Mouse (Mus musculus): Measurements from ENCODE around the gene Bcar3. TPM values are rescaled to one million over a fixed set of nuclear protein-coding genes. Genes with fewer than 3 reads are reported as not detected.

The Bcar3 gene
- polyA plus RNA-seq (2015; fragmentation: Nextera tagmentation; extraction: Ambion mirVana), result 11.1 and 13.7 TPM in 2 replicates

GRCm38 (mm10) chr3:122293954-122294850 is at the start of gene Bcar3:
Bcar3 (plus strand) TSS chr3:122294136.
- Histone ChIP-seq H3K4me2 (ENCODE audit: low read depth, low read length) (peak within 1 kb of the TSS; percentile 87), H3K9ac (ENCODE audit: low read length) (peak within 1 kb of the TSS; percentile 92), H3K36me3 (ENCODE audit: control insufficient read depth, insufficient read depth, low read length) (no peaks in the 10 kb centered on the region), H3K27ac (ENCODE audit: low read length) (peak within 1 kb of the TSS; percentile 93), H3K4me1 (ENCODE audit: control insufficient read depth, insufficient read depth, low read length) (peaks cover 11% of the 10 kb centered on the region; the same call in 1 of the 2 replicates), H3K4me3 (replicated peaks; ENCODE audit: low read length) (peak within 1 kb of the TSS; percentile 95), H3K9me3 (replicated peaks; ENCODE audit: control insufficient read depth, low read length) (no peaks in the 10 kb centered on the region), H3K27me3 (ENCODE audit: control insufficient read depth, insufficient read depth, low read length) (no peaks in the 10 kb centered on the region)
- 5% methylated on average over 37 of the region's 37 CpGs for WGBS
- peak; percentile 70 for ATAC-seq (ENCODE audit: insufficient read depth, low FRiP score)

GRCm38 (mm10) chr3:122244759-122245158 is 49.2 kb upstream of the Bcar3 start:
- peak overlapping the region; percentile 58 for H3K4me2 ChIP-seq (ENCODE audit: low read depth, low read length)
- ATAC-seq (ENCODE audit: insufficient read depth, low FRiP score), result no peak
- H3K36me3 ChIP-seq (ENCODE audit: control insufficient read depth, insufficient read depth, low read length), result no peaks in the 10 kb centered on the region
- peak overlapping the region; percentile 88 for H3K4me3 ChIP-seq (replicated peaks; ENCODE audit: low read length)
- no peak overlapping the region for H3K27ac ChIP-seq (ENCODE audit: low read length)
- H3K4me1 ChIP-seq (ENCODE audit: control insufficient read depth, insufficient read depth, low read length), result peaks cover 16% of the 10 kb centered on the region; the same call in 1 of the 2 replicates
- H3K27me3 ChIP-seq (ENCODE audit: control insufficient read depth, insufficient read depth, low read length), result no peaks in the 10 kb centered on the region
- H3K9me3 ChIP-seq (replicated peaks; ENCODE audit: control insufficient read depth, low read length), result no peaks in the 10 kb centered on the region
- H3K9ac ChIP-seq (ENCODE audit: low read length), result peak overlapping the region; percentile 48
- 47% methylated on average over 6 of the region's 6 CpGs for WGBS

GRCm38 (mm10) chr3:122245215-122245877 is 48.6 kb upstream of the Bcar3 start, which contains the start of gene Gclm:
Gclm (plus strand) TSS chr3:122245557.
- peaks cover 16% of the 10 kb centered on the region; the same call in 1 of the 2 replicates for H3K4me1 ChIP-seq (ENCODE audit: control insufficient read depth, insufficient read depth, low read length)
- peak; percentile 97 for ATAC-seq (ENCODE audit: insufficient read depth, low FRiP score)
- under 1% methylated on average over 75 of the region's 90 CpGs for WGBS
- H3K4me3 ChIP-seq (replicated peaks; ENCODE audit: low read length), result peak within 1 kb of the TSS; percentile 88
- no peaks in the 10 kb centered on the region for H3K36me3 ChIP-seq (ENCODE audit: control insufficient read depth, insufficient read depth, low read length)
- H3K27me3 ChIP-seq (ENCODE audit: control insufficient read depth, insufficient read depth, low read length), result no peaks in the 10 kb centered on the region
- H3K4me2 ChIP-seq (ENCODE audit: low read depth, low read length), result peak within 1 kb of the TSS; percentile 81
- no peaks in the 10 kb centered on the region for H3K9me3 ChIP-seq (replicated peaks; ENCODE audit: control insufficient read depth, low read length)
- H3K27ac ChIP-seq (ENCODE audit: low read length), result peak within 1 kb of the TSS; percentile 87
- peak within 1 kb of the TSS; percentile 90 for H3K9ac ChIP-seq (ENCODE audit: low read length)

GRCm38 (mm10) chr3:122245878-122246332 is 48.0 kb upstream of the Bcar3 start:
- Histone ChIP-seq H3K4me1 (ENCODE audit: control insufficient read depth, insufficient read depth, low read length) (peaks cover 16% of the 10 kb centered on the region; the same call in 1 of the 2 replicates), H3K4me3 (replicated peaks; ENCODE audit: low read length) (peak overlapping the region; percentile 88), H3K9me3 (replicated peaks; ENCODE audit: control insufficient read depth, low read length) (no peaks in the 10 kb centered on the region), H3K4me2 (ENCODE audit: low read depth, low read length) (peak overlapping the region; percentile 81), H3K27me3 (ENCODE audit: control insufficient read depth, insufficient read depth, low read length) (no peaks in the 10 kb centered on the region), H3K27ac (ENCODE audit: low read length) (peak overlapping the region; percentile 87), H3K9ac (ENCODE audit: low read length) (peak overlapping the region; percentile 90), H3K36me3 (ENCODE audit: control insufficient read depth, insufficient read depth, low read length) (no peaks in the 10 kb centered on the region)
- peak; percentile 49; the same call in 1 of the 2 replicates for ATAC-seq (ENCODE audit: insufficient read depth, low FRiP score)
- under 1% methylated on average over 50 of the region's 50 CpGs for WGBS

DNA sequence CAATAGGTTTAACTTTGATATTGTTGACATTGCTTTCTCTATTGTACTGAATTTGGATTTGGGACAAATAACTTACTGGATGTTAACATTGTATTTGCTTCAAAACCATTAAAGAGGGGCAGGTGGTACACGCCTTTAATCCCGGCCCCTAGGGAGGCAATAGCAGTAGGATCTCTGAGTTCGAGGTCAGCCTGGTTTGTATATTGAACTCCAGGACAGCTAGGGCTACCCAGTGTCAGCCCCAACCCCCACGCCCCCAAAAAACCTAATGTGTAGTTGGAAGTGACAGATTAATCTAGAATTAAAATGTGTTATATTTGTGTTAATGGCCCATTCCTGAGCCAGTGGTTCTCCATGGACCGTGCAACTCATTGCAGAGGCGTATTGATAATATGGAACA is 47.5 kb upstream of the Bcar3 start:
- H3K4me2 ChIP-seq (ENCODE audit: low read depth, low read length), result peak overlapping the region; percentile 81
- ATAC-seq (ENCODE audit: insufficient read depth, low FRiP score), result no peak
- peaks cover 16% of the 10 kb centered on the region; the same call in 1 of the 2 replicates for H3K4me1 ChIP-seq (ENCODE audit: control insufficient read depth, insufficient read depth, low read length)
- H3K27ac ChIP-seq (ENCODE audit: low read length), result no peak overlapping the region
- WGBS, result 29% methylated on average over 6 of the region's 6 CpGs
- H3K9ac ChIP-seq (ENCODE audit: low read length), result peak overlapping the region; percentile 90
- no peaks in the 10 kb centered on the region for H3K36me3 ChIP-seq (ENCODE audit: control insufficient read depth, insufficient read depth, low read length)
- H3K9me3 ChIP-seq (replicated peaks; ENCODE audit: control insufficient read depth, low read length), result 0 out of 2 replicates have a peak, but pooled peaks cover under 1% of the 10 kb centered on the region
- no peaks in the 10 kb centered on the region for H3K27me3 ChIP-seq (ENCODE audit: control insufficient read depth, insufficient read depth, low read length)
- H3K4me3 ChIP-seq (replicated peaks; ENCODE audit: low read length), result peak overlapping the region; percentile 88

DNA sequence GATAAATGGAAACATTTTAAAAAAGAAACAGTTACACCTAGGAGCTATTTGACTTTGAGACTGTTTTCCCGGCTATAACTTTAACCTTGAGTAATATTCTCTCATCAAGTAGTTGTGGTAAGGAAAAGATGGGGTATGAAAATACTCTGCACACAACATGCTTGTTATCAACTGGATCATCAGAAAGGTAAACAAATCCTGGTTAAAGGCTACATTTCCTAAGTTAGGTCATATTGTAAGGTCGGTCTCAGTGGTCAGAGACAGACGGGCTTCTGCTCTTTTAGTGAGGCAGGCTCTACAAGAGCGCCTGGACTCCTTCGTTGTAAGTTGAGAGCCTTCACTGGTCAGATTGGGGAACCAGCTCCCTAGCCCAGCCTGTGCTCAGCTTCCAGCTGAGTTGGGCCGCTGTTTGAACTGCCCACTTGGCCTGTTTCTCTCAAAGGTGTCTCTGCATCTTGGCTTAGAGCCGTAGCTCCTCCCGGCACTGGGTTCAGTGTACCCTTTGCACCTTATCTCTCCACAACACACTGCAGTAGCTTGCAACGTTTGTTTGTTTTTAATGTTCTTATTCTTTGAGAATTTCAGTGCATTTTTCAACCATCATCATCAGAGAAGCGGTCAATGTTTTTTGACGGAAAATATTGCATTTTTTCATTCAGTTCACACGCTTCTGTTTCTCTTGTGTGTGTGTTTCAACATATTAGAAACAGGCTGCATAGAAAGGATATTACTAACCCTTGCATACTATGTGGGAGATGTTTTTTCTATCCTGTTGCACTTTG is 46.8 kb upstream of the Bcar3 start:
- Histone ChIP-seq H3K4me3 (replicated peaks; ENCODE audit: low read length) (peak overlapping the region; percentile 88), H3K4me1 (ENCODE audit: control insufficient read depth, insufficient read depth, low read length) (peaks cover 16% of the 10 kb centered on the region; the same call in 1 of the 2 replicates), H3K27ac (ENCODE audit: low read length) (0 out of 2 replicates have a peak overlapping the region, but pooled peaks have one; percentile 6), H3K9me3 (replicated peaks; ENCODE audit: control insufficient read depth, low read length) (0 out of 2 replicates have a peak, but pooled peaks cover 3% of the 10 kb centered on the region), H3K9ac (ENCODE audit: low read length) (peak overlapping the region; percentile 48; the same call in 1 of the 2 replicates), H3K27me3 (ENCODE audit: control insufficient read depth, insufficient read depth, low read length) (no peaks in the 10 kb centered on the region), H3K36me3 (ENCODE audit: control insufficient read depth, insufficient read depth, low read length) (no peaks in the 10 kb centered on the region), H3K4me2 (ENCODE audit: low read depth, low read length) (peak overlapping the region; percentile 81)
- 47% methylated on average over 12 of the region's 12 CpGs for WGBS
- ATAC-seq (ENCODE audit: insufficient read depth, low FRiP score), result no peak

- Histone ChIP-seq H3K27ac (ENCODE audit: low read length) (no peak overlapping the region), H3K36me3 (ENCODE audit: control insufficient read depth, insufficient read depth, low read length) (no peaks in the 10 kb centered on the region), H3K4me2 (ENCODE audit: low read depth, low read length) (no peak overlapping the region), H3K4me3 (replicated peaks; ENCODE audit: low read length) (no peak overlapping the region), H3K9me3 (replicated peaks; ENCODE audit: control insufficient read depth, low read length) (0 out of 2 replicates have a peak, but pooled peaks cover 3% of the 10 kb centered on the region), H3K9ac (ENCODE audit: low read length) (no peak overlapping the region), H3K4me1 (ENCODE audit: control insufficient read depth, insufficient read depth, low read length) (peaks cover 16% of the 10 kb centered on the region; the same call in 1 of the 2 replicates), H3K27me3 (ENCODE audit: control insufficient read depth, insufficient read depth, low read length) (no peaks in the 10 kb centered on the region)
- WGBS, result 94% methylated on average over 2 of the region's 2 CpGs
- ATAC-seq (ENCODE audit: insufficient read depth, low FRiP score), result no peak
These were observed 46.2 kb upstream of the Bcar3 start for GRCm38 (mm10) chr3:122247768-122248100.

GRCm38 (mm10) chr3:122252466-122253253 is 41.3 kb upstream of the Bcar3 start:
- ATAC-seq (ENCODE audit: insufficient read depth, low FRiP score), result no peak
- H3K27me3 ChIP-seq (ENCODE audit: control insufficient read depth, insufficient read depth, low read length), result no peaks in the 10 kb centered on the region
- H3K4me1 ChIP-seq (ENCODE audit: control insufficient read depth, insufficient read depth, low read length), result no peaks in the 10 kb centered on the region
- no peak overlapping the region for H3K4me3 ChIP-seq (replicated peaks; ENCODE audit: low read length)
- H3K9me3 ChIP-seq (replicated peaks; ENCODE audit: control insufficient read depth, low read length), result 0 out of 2 replicates have a peak, but pooled peaks cover 3% of the 10 kb centered on the region
- no peak overlapping the region for H3K4me2 ChIP-seq (ENCODE audit: low read depth, low read length)
- 56% methylated on average over 3 of the region's 3 CpGs for WGBS
- H3K36me3 ChIP-seq (ENCODE audit: control insufficient read depth, insufficient read depth, low read length), result no peaks in the 10 kb centered on the region
- no peak overlapping the region for H3K9ac ChIP-seq (ENCODE audit: low read length)
- H3K27ac ChIP-seq (ENCODE audit: low read length), result no peak overlapping the region

Data from stomach, embryonic 16.5 days (tissue).